Mouse (Mus musculus) urinary bladder, postnatal 14 days (tissue): ENCODE results near the gene Izumo1r.
"Not testable (repeated sequence)": the region's sequence is repeated elsewhere in the genome, so short reads cannot be mapped to it uniquely, and the experiment has no call there.

Source experiments
- DNase-seq: peaks from one replicate; pipeline ENCODE4 v3.0.0; 2021; ENCODE audit warnings: low spot score

The Izumo1r gene

GRCm38 (mm10) chr9:14904741-14905475 is 1.2 kb upstream of the Izumo1r start:
- DNase-seq, result no peak

GRCm38 (mm10) chr9:14903006-14903405 is 743 bp downstream of the Izumo1r start:
- DNase-seq, result no peak

GRCm38 (mm10) chr9:14902416-14902815 is 1.3 kb downstream of the Izumo1r start:
- DNase-seq, result no peak

GRCm38 (mm10) chr9:14901757-14902156 is 2.0 kb downstream of the Izumo1r start:
- DNase-seq, result no peak

GRCm38 (mm10) chr9:14897102-14897501 is 6.6 kb downstream of the Izumo1r start:
- DNase-seq, result no peak

- DNase-seq, result no peak
Observed at GRCm38 (mm10) chr9:14895237-14895835, 8.4 kb downstream of the Izumo1r start.

GRCm38 (mm10) chr9:14894628-14895027 is 9.1 kb downstream of the Izumo1r start:
- no peak for DNase-seq

- no peak for DNase-seq
Observed at GRCm38 (mm10) chr9:14893388-14893787, 10.4 kb downstream of the Izumo1r start.

- no peak for DNase-seq
Observed at GRCm38 (mm10) chr9:14891891-14892290, 11.9 kb downstream of the Izumo1r start.

GRCm38 (mm10) chr9:14890699-14891098 is 13.1 kb downstream of the Izumo1r start:
- no peak for DNase-seq

GRCm38 (mm10) chr9:14888671-14889070 is 15.1 kb downstream of the Izumo1r start:
- no peak for DNase-seq

- DNase-seq, result no peak
Observed at GRCm38 (mm10) chr9:14887787-14888382, 15.9 kb downstream of the Izumo1r start.

- no peak for DNase-seq
Observed at GRCm38 (mm10) chr9:14885954-14886353, 17.8 kb downstream of the Izumo1r start.

GRCm38 (mm10) chr9:14885151-14885550 is 18.6 kb downstream of the Izumo1r start:
- no peak for DNase-seq

GRCm38 (mm10) chr9:14884641-14885040 is 19.1 kb downstream of the Izumo1r start:
- DNase-seq, result no peak

- not testable (repeated sequence) for DNase-seq
Observed at GRCm38 (mm10) chr9:14876566-14876965, 27.2 kb downstream of the Izumo1r start.

- DNase-seq, result no peak
Observed at GRCm38 (mm10) chr9:14875743-14876507, 27.8 kb downstream of the Izumo1r start.

- DNase-seq, result no peak
Observed at GRCm38 (mm10) chr9:14872181-14872930, 31.4 kb downstream of the Izumo1r start.

- no peak for DNase-seq
Observed at GRCm38 (mm10) chr9:14871536-14871935, 32.2 kb downstream of the Izumo1r start.

- DNase-seq, result no peak
Observed at GRCm38 (mm10) chr9:14870802-14871201, 32.9 kb downstream of the Izumo1r start.

GRCm38 (mm10) chr9:14870377-14870776 is 33.4 kb downstream of the Izumo1r start:
- no peak for DNase-seq

GRCm38 (mm10) chr9:14868326-14868725 is 35.4 kb downstream of the Izumo1r start:
- DNase-seq, result no peak
